Mouse (Mus musculus) C2C12 (cell line): Measurements from ENCODE around the gene Ndufs1.

Experiments used
- CEBPB ChIP-seq: IDR thresholded peaks from one replicate; pipeline ENCODE4 v1.6.1; 2011; ENCODE audit warnings: low read depth, mild to moderate bottlenecking, control low read depth, moderate library complexity
- CTCF ChIP-seq: IDR thresholded peaks from one replicate; pipeline ENCODE4 v1.5.1; 2011; ENCODE audit not compliant: control insufficient read depth, insufficient read depth, insufficient read length
- FOSL1 ChIP-seq: IDR thresholded peaks from one replicate; pipeline ENCODE4 v1.8.0; 2011; ENCODE audit warnings: mild to moderate bottlenecking, low read length; ENCODE audit not compliant: poor library complexity, insufficient read depth, severe bottlenecking
- MAX ChIP-seq: IDR thresholded peaks from one replicate; pipeline ENCODE4 v1.6.1; 2011; ENCODE audit warnings: mild to moderate bottlenecking, control low read depth
- MYOG ChIP-seq: IDR thresholded peaks from one replicate; pipeline ENCODE4 v1.6.1; 2011; ENCODE audit not compliant: control insufficient read depth, insufficient read length; ENCODE audit errors: extremely low read depth
- USF1 ChIP-seq: IDR thresholded peaks from one replicate; pipeline ENCODE4 v1.6.1; 2011; ENCODE audit warnings: low read depth, mild to moderate bottlenecking, control low read depth, moderate library complexity

- no peak for TF ChIP-seq CTCF
- no peak for TF ChIP-seq MAX
- no peak for TF ChIP-seq MYOG
- no peak for TF ChIP-seq USF1
- no peak for TF ChIP-seq CEBPB
- no peak for TF ChIP-seq FOSL1
Observed at GRCm38 (mm10) chr1:63112151-63112864, 64.3 kb downstream of the Ndufs1 start.
